Comparison of ENCODE assay signal across 8 mouse cellular contexts in the genomic region with DNA sequence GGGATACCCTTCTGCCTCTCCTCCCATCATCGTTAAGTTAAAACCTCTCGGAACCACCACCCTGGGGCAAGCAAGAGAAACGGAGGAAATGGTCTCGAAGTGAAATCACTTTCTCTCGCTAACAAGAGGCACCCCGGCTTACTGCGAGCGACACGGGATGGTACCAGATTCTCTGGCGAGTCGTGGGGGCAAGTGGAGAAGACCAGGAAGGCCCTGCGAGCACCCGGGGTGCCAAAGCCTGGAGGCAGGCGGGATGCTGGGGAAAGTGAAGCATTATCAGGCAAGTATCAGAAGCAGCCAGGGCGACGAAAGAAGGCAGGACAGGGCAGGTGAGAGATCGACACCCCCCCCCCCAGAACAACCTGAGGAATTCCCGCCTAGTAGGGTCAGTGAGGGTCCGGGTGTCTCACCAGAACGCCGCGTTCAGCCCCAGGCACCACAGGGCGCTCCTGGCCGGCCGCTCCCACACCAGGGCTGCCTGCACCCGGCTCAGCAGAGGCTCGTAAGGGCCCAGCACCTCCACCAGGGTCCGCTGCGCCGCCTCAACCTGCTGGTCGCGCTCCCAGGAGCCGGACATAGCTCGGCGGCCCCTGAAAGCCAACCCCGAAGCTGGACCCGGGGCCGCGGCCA. TPM values are rescaled to one million over a fixed set of nuclear protein-coding genes. Genes with fewer than 3 reads are reported as not detected.
DNase-seq lines count a peak whose midpoint lies in the region; ATAC-seq and TF ChIP-seq lines count a peak whose summit lies in the region.

No protein-coding gene starts in this region.

- H3K36me3 ChIP-seq in thymus, adult 2 months (ENCODE audit: control insufficient read depth, insufficient read depth, low read length): no peaks in the 10 kb centered on the region; the same call in 1 of the 2 replicates
- H3K36me3 ChIP-seq in intestine, embryonic 15.5 days: 0 out of 2 replicates have a peak, but pooled peaks cover 6% of the 10 kb centered on the region
- H3K36me3 ChIP-seq in midbrain, embryonic 15.5 days (replicated peaks): peaks cover 9% of the 10 kb centered on the region

- no peak for TF ChIP-seq POLR2A in cerebellum, adult 2 months (IDR thresholded peaks at IDR 0.05; ENCODE audit: borderline replicate concordance, insufficient read depth, low read length)
- no peak for TF ChIP-seq POLR2A in thymus, adult 2 months (IDR thresholded peaks at IDR 0.05; ENCODE audit: control insufficient read depth, extremely low read depth, insufficient read depth, low read length, poor library complexity)

- H3K9me3 ChIP-seq in intestine, embryonic 15.5 days: no peaks in the 10 kb centered on the region
- H3K9me3 ChIP-seq in midbrain, embryonic 15.5 days: no peaks in the 10 kb centered on the region

- no peak for DNase-seq in cerebellum, adult 2 months
- no peak for DNase-seq in cerebellum, adult 11 months
- DNase-seq in thymus, adult 2 months: no peak
- DNase-seq in thymus, postnatal 14 days: no peak
- no peak for DNase-seq in embryo, embryonic 9.5 days (ENCODE audit: extremely low spot score)
- DNase-seq in left cerebral cortex, postnatal 4 days: no peak

- peak overlapping the region; percentile 95 for H3K9ac ChIP-seq in intestine, embryonic 15.5 days
- H3K9ac ChIP-seq in midbrain, embryonic 15.5 days: peak overlapping the region; percentile 95

- TF ChIP-seq CTCF in cerebellum, adult 2 months (IDR thresholded peaks at IDR 0.05; ENCODE audit: borderline replicate concordance, insufficient read depth, low read depth, low read length): no peak
- no peak for TF ChIP-seq CTCF in thymus, adult 2 months (IDR thresholded peaks at IDR 0.05; ENCODE audit: borderline replicate concordance, control insufficient read depth, extremely low read depth, insufficient read depth, low read length, poor library complexity)

- H3K4me2 ChIP-seq in intestine, embryonic 15.5 days (replicated peaks): peak overlapping the region; percentile 86
- H3K4me2 ChIP-seq in midbrain, embryonic 15.5 days: peak overlapping the region; percentile 97

- H3K4me3 ChIP-seq in cerebellum, adult 2 months (replicated peaks; ENCODE audit: insufficient read depth, low read depth, low read length): peak overlapping the region; percentile 92
- peak overlapping the region; percentile 68 for H3K4me3 ChIP-seq in thymus, adult 2 months (ENCODE audit: control insufficient read depth, insufficient read depth, low read length)
- H3K4me3 ChIP-seq in intestine, embryonic 15.5 days (replicated peaks): peak overlapping the region; percentile 95
- H3K4me3 ChIP-seq in midbrain, embryonic 15.5 days: peak overlapping the region; percentile 84

- intact Hi-C loops in left cerebral cortex, postnatal 4 days (cut with DNase I): no loop called here

- peaks cover 7% of the 10 kb centered on the region; the same call in 1 of the 2 replicates for H3K4me1 ChIP-seq in cerebellum, adult 2 months (ENCODE audit: control insufficient read depth, insufficient read depth, low read length)
- H3K4me1 ChIP-seq in thymus, adult 2 months (replicated peaks; ENCODE audit: control insufficient read depth, insufficient read depth, low read length): peaks cover 12% of the 10 kb centered on the region
- H3K4me1 ChIP-seq in intestine, embryonic 15.5 days (replicated peaks): peaks cover 18% of the 10 kb centered on the region
- H3K4me1 ChIP-seq in midbrain, embryonic 15.5 days: peaks cover 50% of the 10 kb centered on the region

- H3K27ac ChIP-seq in cerebellum, adult 2 months (ENCODE audit: insufficient read depth, low read length): peak overlapping the region; percentile 75
- peak overlapping the region; percentile 7; the same call in 1 of the 2 replicates for H3K27ac ChIP-seq in thymus, adult 2 months (ENCODE audit: control insufficient read depth, insufficient read depth, low read length)
- H3K27ac ChIP-seq in intestine, embryonic 15.5 days: peak overlapping the region; percentile 85
- H3K27ac ChIP-seq in midbrain, embryonic 15.5 days: peak overlapping the region; percentile 89

- ATAC-seq in intestine, embryonic 15.5 days: peak; percentile 82
- ATAC-seq in midbrain, embryonic 15.5 days (replicated peaks): peak; percentile 83

- under 1% methylated on average over 39 of the region's 39 CpGs for WGBS in cerebellum, adult 2 months
- WGBS in thymus, adult 2 months: under 1% methylated on average over 39 of the region's 39 CpGs
- WGBS in intestine, embryonic 15.5 days: under 1% methylated on average over 37 of the region's 39 CpGs
- under 1% methylated on average over 36 of the region's 39 CpGs for WGBS in midbrain, embryonic 15.5 days

- no peaks in the 10 kb centered on the region for H3K27me3 ChIP-seq in cerebellum, adult 2 months (ENCODE audit: control insufficient read depth, insufficient read depth, low read length)
- no peaks in the 10 kb centered on the region for H3K27me3 ChIP-seq in thymus, adult 2 months (ENCODE audit: control insufficient read depth, insufficient read depth, low read length)
- H3K27me3 ChIP-seq in intestine, embryonic 15.5 days (replicated peaks): no peaks in the 10 kb centered on the region
- H3K27me3 ChIP-seq in midbrain, embryonic 15.5 days (replicated peaks): no peaks in the 10 kb centered on the region

RNA-seq across cellular contexts. Expression of gene Retreg3, which starts 0.4 kb away (rescaled TPM):
- polyA plus RNA-seq in cerebellum, adult 2 months (2012; rRNA removed): 87.3 and 90.1 TPM in 2 replicates
- polyA plus RNA-seq in thymus, adult 2 months (2012; rRNA removed): 118 and 130 TPM in 2 replicates
- 17.0 and 17.2 TPM in 2 replicates for polyA plus RNA-seq in intestine, embryonic 15.5 days (2015; fragmentation: Nextera tagmentation; extraction: Ambion mirVana)
- 28.4 and 29.2 TPM in 2 replicates for polyA plus RNA-seq in midbrain, embryonic 15.5 days (2015; fragmentation: Nextera tagmentation; extraction: Ambion mirVana)
- 10 to 100 TPM; 48.9 to 49.2 TPM for total RNA-seq in left cerebral cortex, postnatal 4 days (2021)

RNA-seq across cellular contexts. Expression of gene Tubg1, which starts 0.5 kb away (rescaled TPM):
- polyA plus RNA-seq in cerebellum, adult 2 months (2012; rRNA removed): 39.1 and 39.3 TPM in 2 replicates
- 50.3 and 67.4 TPM in 2 replicates for polyA plus RNA-seq in thymus, adult 2 months (2012; rRNA removed)
- 58.7 and 59.2 TPM in 2 replicates for polyA plus RNA-seq in intestine, embryonic 15.5 days (2015; fragmentation: Nextera tagmentation; extraction: Ambion mirVana)
- polyA plus RNA-seq in midbrain, embryonic 15.5 days (2015; fragmentation: Nextera tagmentation; extraction: Ambion mirVana): 76.1 and 84.7 TPM in 2 replicates
- 10 to 100 TPM; 42.9 TPM for total RNA-seq in left cerebral cortex, postnatal 4 days (2021)

RNA-seq across cellular contexts. Expression of gene Psmc3ip, which starts 24.0 kb away (rescaled TPM):
- polyA plus RNA-seq in cerebellum, adult 2 months (2012; rRNA removed): 4.7 and 5.3 TPM in 2 replicates
- 6.0 and 6.1 TPM in 2 replicates for polyA plus RNA-seq in thymus, adult 2 months (2012; rRNA removed)
- polyA plus RNA-seq in intestine, embryonic 15.5 days (2015; fragmentation: Nextera tagmentation; extraction: Ambion mirVana): 22.6 and 23.4 TPM in 2 replicates
- polyA plus RNA-seq in midbrain, embryonic 15.5 days (2015; fragmentation: Nextera tagmentation; extraction: Ambion mirVana): 18.3 and 20.3 TPM in 2 replicates
- total RNA-seq in left cerebral cortex, postnatal 4 days (2021): 1 to 10 TPM; 7.7 to 9.1 TPM

RNA-seq across cellular contexts. Expression of gene Mlx, which starts 32.2 kb away (rescaled TPM):
- polyA plus RNA-seq in cerebellum, adult 2 months (2012; rRNA removed): 54.9 and 55.8 TPM in 2 replicates
- 79.1 and 110 TPM in 2 replicates for polyA plus RNA-seq in thymus, adult 2 months (2012; rRNA removed)
- 65.0 and 65.4 TPM in 2 replicates for polyA plus RNA-seq in intestine, embryonic 15.5 days (2015; fragmentation: Nextera tagmentation; extraction: Ambion mirVana)
- 103 and 107 TPM in 2 replicates for polyA plus RNA-seq in midbrain, embryonic 15.5 days (2015; fragmentation: Nextera tagmentation; extraction: Ambion mirVana)
- 10 to 100 TPM; 39.0 to 47.3 TPM for total RNA-seq in left cerebral cortex, postnatal 4 days (2021)

RNA-seq across cellular contexts. Expression of gene Tubg2, which starts 36.5 kb away (rescaled TPM):
- 44.3 and 47.8 TPM in 2 replicates for polyA plus RNA-seq in cerebellum, adult 2 months (2012; rRNA removed)
- 2.6 and 3.3 TPM in 2 replicates for polyA plus RNA-seq in thymus, adult 2 months (2012; rRNA removed)
- 4.4 and 4.8 TPM in 2 replicates for polyA plus RNA-seq in intestine, embryonic 15.5 days (2015; fragmentation: Nextera tagmentation; extraction: Ambion mirVana)
- 60.8 and 62.7 TPM in 2 replicates for polyA plus RNA-seq in midbrain, embryonic 15.5 days (2015; fragmentation: Nextera tagmentation; extraction: Ambion mirVana)
- total RNA-seq in left cerebral cortex, postnatal 4 days (2021): 10 to 100 TPM; 38.6 to 41.6 TPM

Comparison
In these comparisons a context has a peak if more than half of its experiments do, and no peak if none do; other contexts are left out.
1. H3K27ac ChIP-seq: peak in every context shown above with its lines; median percentile 89 in midbrain, embryonic 15.5 days; 85 in intestine, embryonic 15.5 days; 75 in cerebellum, adult 2 months; 7 in thymus, adult 2 months.